ENCODE assay signal across 22 mouse cellular contexts in the genomic region with DNA sequence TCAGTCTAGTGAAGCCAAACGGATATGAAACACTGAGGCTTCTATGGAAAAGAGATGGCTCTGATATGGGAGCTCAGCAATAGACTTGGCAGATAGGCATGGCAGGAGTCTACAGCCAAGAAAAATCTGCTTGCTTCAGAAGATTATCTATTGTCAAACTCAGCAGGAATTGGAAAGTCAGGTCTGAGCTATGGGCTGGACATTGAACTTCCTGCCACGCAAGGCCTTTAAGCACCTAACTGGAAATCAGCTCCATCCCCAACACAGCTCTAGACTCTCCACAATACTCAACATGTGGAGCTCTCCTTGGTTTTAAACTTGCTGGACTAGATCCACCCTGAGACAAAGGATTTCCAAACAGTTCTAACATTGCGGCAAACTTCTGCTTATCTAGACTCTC.
DNase-seq lines count a peak whose midpoint lies in the region; TF ChIP-seq lines count a peak whose summit lies in the region.
"Had no signal": no experiment of that assay in that cellular context is flagged by ENCODE, and none has a peak within 500 bp of the region (broad histone marks: within the 10 kb centered on the region; RNA-seq: fewer than 3 reads in every experiment).

No protein-coding gene starts in this region.

- TF ChIP-seq CTCF in gastrocnemius, adult 2 months (IDR thresholded peaks at IDR 0.05) = no peak
- no peak for TF ChIP-seq CTCF in left cerebral cortex, adult 2 months (IDR thresholded peaks at IDR 0.05)

- no peak for DNase-seq in gastrocnemius, adult 2 months
- no peak for DNase-seq in gastrocnemius, postnatal 14 days
- no peak for DNase-seq in left cerebral cortex, adult 2 months (ENCODE audit: extremely low spot score in 1 of 2, low spot score in 2 of 2)
- no peak for DNase-seq in left cerebral cortex, adult 9 months (ENCODE audit: low spot score in 2 of 2)
- DNase-seq in fat pad, adult 2 months (ENCODE audit: extremely low read depth, low read depth, low spot score) = peak; percentile 57
- no peak for DNase-seq in adrenal gland, postnatal 25 days
- DNase-seq in testis, postnatal 14 days (ENCODE audit: low spot score) = no peak
- DNase-seq: adrenal gland, adult 8-10 months; adrenal gland, postnatal 14 days; B cell, adult 2 months; cerebellum, adult 11-12 months; cerebellum, adult 2 months; cerebellum, adult 9-10 months; cerebellum, postnatal 10 days; cerebellum, postnatal 25 days; embryo, embryonic 11 days; forebrain, postnatal 0 days had no signal

- no peak overlapping the region for H3K4me3 ChIP-seq in gastrocnemius, adult 2 months
- no peak overlapping the region for H3K4me3 ChIP-seq in left cerebral cortex, adult 2 months
- H3K4me3 ChIP-seq: embryonic facial prominence, embryonic 13.5 days; embryonic facial prominence, embryonic 15.5 days; erythroblast, embryonic 14.5 days; forebrain, embryonic 13.5 days; forebrain, embryonic 15.5 days had no signal

- intact Hi-C loops in gastrocnemius, adult 2 months (cut with DNase I) = loop anchor here (5.0 to 10.0 kb wide), 2 partner anchors 73 to 206 kb away; no protein-coding TSS in a partner anchor
- intact Hi-C loops in gastrocnemius, postnatal 14 days (cut with DNase I; ENCODE audit: low total_unique reads) = no loop called here
- intact Hi-C loops in left cerebral cortex, adult 2 months (cut with DNase I) = no loop called here

- H3K27ac ChIP-seq in gastrocnemius, adult 2 months = peak overlapping the region; percentile 44; the same call in 1 of the 2 replicates
- H3K27ac ChIP-seq in left cerebral cortex, adult 2 months = peak overlapping the region; percentile 42; the same call in 1 of the 2 replicates
- H3K27ac ChIP-seq: embryonic facial prominence, embryonic 13.5 days; embryonic facial prominence, embryonic 15.5 days; forebrain, embryonic 13.5 days; forebrain, embryonic 15.5 days had no signal
